Mouse (Mus musculus): ENCODE data around the gene Osr1.

The Osr1 gene

DNA sequence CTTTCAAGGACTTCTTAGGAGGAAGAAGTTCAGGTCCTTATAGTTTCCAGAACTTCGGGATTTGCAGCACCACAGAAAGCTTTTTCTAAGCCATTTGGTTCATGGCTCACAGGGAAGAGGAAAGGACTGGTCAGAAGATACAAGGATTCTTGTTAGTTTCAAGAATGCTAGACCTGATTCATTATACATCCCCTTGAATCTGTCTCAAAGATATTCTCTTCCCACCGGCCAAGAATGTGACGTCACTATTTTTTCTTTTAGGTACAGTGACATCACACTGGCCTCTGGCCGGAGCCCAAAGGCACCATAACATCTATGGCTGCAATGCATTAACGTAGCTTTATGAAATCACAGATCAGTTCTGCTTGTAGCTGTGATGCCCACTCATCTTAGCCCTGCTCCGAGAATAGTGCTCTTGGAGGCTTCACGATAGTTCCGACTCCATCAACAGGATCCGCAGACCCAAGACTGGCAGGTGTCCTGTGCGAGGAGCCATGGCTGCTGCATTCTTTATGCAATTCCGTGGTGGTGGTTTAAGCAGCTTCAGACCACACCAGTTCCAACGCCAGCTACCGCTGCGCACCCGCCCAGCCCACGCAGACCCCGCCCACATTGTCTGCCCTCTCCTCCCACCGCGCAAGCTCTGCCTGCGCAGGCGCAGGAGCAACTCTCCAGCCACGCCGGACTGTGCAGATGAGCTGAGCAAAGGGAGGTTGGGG lies 14.6 kb downstream of the Osr1 start:
- in situ Hi-C loops (cut with MboI, MseI), result loop anchor here (10.0 kb wide), 3 partner anchors 390 to 1570 kb away; partner anchors contain the start of gene Kcns3

- in situ Hi-C loops (cut with MboI, MseI), result loop anchor here (10.0 kb wide), 3 partner anchors 390 to 1570 kb away; partner anchors contain the start of gene Kcns3
Observed at GRCm38 (mm10) chr12:9585085-9585453, 15.2 kb downstream of the Osr1 start.

- in situ Hi-C loops (cut with MboI, MseI), result loop anchor here (10.0 kb wide), 3 partner anchors 387 to 1567 kb away; partner anchors contain the start of gene Kcns3
Observed at GRCm38 (mm10) chr12:9587732-9588131, 17.8 kb downstream of the Osr1 start.

DNA sequence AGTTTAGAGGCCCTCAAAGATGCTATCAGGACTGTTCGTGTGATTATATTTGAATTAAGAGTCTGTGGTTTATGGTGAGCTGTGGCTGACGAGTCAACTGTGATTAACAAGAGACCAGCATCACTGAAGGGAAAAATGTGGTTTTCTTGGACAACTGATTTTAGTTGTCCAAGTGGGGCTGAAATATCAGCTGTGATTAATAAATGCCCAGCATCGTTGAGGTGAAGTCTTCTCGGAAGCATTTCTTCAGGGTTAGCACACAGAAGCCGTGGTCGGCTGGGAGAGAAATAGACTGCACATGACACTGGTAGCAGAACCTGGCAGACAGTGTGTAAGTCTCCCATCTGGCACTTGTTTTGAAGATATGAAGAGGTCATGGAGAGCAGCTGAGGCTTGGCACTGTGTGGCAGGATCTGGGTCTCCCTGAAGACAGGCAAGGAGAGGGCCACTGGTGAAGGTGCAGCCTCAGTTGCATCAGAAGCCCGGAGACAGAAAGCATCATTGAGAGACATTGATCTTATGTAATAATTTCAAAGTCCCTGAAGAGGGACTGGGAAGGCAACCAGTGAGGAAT lies 19.7 kb downstream of the Osr1 start:
- in situ Hi-C loops (cut with MboI, MseI), result loop anchor here (10.0 kb wide), 3 partner anchors 385 to 1565 kb away; partner anchors contain the start of gene Kcns3

- in situ Hi-C loops (cut with MboI, MseI), result no loop called here
Observed at GRCm38 (mm10) chr12:9591141-9591540, 21.2 kb downstream of the Osr1 start.

DNA sequence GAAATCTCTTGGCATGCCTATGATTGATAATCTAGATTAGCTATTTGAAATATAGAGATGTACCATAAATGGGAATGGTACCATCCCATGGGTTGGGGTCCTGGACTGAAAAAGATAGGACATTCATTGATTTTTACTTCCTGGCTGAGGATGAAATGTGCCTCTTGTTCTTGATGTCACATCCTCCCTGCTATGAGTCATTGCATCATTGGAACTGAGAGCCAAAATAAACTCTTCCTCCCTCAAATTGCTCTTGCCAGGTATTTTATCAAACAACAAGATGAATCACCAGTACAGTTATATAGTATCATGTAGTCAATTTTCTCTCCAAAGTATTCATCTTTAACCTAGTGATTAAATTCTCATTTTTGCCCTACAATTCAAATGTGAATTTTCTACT lies 28.3 kb downstream of the Osr1 start:
- in situ Hi-C loops (cut with MboI, MseI), result no loop called here

Measured in T-helper 1 cell (primary cell).